Mouse (Mus musculus) cerebellum, adult 11-12 months (tissue): ENCODE data around the gene Dnajc16.

Experiments
- DNase-seq: peaks from one replicate; pipeline ENCODE4 v3.0.0; 2022

Dnajc16 gene

DNA sequence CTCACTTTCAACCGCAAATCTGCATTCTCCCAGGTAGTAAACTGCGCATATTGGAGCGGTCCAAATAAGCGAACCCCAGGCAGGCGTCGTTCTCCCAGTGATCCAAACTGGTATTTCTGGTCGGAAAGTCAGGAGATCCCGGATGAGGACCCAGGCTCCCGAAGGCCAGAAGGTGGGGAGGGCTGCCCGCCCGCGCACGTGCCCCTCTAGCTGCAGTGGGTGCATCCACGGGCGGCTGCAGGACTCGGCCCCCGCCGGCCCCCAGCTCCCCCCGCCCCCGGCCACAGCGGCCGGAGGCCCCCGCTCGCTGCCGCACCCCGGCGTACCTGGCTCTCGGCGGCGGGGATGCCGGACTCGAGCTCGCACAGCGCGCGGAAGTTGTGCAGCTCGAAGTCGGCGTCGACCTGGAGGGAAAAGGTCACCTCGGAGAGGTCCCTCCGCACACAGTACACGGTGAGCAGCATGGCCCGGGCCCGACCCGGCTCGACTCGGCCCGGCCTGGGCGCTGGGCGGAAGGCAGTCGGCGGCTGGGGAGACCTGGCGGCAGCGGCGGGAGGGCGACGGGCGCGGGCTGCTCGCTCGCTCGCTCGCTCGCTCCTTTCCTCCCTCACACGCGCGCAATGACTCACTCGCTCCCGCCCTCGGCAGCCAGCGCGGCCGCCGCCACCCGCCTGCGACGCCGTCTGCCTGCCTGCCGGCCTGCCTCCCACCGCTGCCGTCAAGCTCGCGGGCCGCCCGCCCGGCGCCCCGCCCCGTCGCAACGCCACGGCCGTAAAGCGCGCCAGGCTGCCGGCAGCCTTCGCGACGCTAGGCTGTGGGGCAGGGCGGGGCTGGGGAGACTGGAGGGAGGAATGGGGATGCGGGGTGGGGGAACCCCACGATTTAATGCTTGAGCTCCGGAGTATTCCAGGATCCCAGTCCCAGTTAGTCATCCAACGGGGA, 67.7 kb downstream of the Dnajc16 start, which contains the start of gene Ddi2:
TSS of gene Ddi2 (minus strand) at position 689 of the 942 bp plus-strand sequence.
- DNase-seq = peak; percentile 93

DNA sequence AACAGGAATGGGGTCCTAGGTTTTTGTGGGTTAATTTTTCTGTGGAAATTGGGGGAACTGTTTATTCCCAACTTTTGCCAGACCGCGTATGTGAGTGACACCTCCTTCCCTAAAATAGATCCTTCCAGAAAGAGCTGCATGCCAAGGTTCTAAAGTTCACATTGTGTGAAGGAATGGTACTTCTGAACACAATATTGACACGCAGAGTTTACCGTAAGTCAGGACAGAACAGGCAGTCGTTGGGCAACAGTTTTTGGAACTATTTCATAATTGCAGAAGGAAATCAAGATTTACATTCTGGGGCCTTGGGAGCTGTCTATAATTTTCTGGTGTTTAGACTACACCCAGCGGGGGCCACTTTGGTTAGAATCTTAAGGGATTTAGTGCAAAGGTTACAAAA, 68.8 kb downstream of the Dnajc16 start:
- DNase-seq = no peak

- DNase-seq = no peak
These were observed 69.8 kb downstream of the Dnajc16 start for GRCm38 (mm10) chr4:141720761-141721523.

DNA sequence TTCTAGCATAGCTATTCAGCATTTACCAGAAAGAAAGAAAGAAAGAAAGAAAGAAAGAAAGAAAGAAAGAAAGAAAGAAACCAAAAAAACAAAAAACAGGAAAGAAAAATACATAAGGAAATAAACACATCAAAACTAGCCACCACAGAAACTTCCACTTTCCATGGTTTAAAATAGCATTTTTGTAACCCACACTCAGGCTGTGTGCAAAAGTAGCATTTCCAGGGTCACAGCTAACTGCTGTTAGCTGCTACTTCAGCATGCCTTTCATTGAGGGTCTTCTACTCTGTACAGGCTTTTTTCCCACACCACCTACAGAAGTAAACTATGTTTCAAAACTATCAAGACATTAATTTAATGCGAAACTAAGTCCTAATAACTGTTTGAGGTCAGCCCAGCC, 71.4 kb downstream of the Dnajc16 start:
- DNase-seq = no peak

- no peak for DNase-seq
These were observed 73.1 kb downstream of the Dnajc16 start for GRCm38 (mm10) chr4:141717633-141718032.

GRCm38 (mm10) chr4:141715027-141715426, 75.7 kb downstream of the Dnajc16 start:
- no peak for DNase-seq

DNA sequence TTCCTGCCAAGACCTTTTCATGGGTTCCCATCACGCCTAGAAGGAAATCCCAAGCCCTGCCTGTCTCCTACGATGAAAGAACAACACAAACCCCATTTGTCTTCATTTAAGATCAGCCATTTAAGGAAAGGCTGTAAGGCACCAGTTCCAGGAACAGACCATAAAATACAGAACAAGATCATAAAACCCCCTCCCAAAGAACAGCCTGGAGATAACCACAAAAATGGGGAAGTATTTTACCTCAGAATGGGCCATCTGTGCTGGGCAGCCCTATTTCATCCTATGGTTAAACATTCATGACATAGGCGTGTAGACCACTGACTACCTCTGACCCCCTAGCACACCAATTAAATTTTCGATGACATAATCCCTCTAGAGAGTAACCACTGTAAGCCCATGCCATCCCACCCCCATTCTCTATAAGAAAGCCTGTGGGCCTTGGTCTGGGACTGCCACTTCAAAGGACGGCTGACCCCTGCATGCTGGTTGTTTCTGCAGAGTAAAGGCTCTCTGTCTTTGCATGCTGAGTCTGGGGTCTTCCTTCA, 77.1 kb downstream of the Dnajc16 start:
- no peak for DNase-seq

DNA sequence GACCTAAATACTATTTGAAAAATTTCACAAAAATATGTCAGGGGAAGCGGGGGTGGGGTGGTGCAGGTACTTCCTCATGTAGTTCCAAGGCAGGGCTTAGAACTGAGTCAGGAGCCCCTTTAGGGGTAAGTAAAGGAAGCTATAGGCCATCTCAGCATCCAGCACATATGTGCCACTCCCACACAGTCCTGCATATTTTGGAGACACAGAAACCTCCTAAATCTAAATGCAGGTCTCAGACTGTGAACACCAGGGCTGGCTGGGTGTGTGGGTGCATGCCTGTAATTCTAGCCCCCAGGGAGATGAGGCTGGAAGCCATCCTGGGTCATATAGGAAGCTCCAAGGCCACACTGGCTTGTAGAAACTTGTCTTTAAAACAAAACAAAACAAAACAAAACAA, 79.5 kb downstream of the Dnajc16 start:
- no peak for DNase-seq
